ENCODE assay signal across 8 mouse cellular contexts in the genomic region with DNA sequence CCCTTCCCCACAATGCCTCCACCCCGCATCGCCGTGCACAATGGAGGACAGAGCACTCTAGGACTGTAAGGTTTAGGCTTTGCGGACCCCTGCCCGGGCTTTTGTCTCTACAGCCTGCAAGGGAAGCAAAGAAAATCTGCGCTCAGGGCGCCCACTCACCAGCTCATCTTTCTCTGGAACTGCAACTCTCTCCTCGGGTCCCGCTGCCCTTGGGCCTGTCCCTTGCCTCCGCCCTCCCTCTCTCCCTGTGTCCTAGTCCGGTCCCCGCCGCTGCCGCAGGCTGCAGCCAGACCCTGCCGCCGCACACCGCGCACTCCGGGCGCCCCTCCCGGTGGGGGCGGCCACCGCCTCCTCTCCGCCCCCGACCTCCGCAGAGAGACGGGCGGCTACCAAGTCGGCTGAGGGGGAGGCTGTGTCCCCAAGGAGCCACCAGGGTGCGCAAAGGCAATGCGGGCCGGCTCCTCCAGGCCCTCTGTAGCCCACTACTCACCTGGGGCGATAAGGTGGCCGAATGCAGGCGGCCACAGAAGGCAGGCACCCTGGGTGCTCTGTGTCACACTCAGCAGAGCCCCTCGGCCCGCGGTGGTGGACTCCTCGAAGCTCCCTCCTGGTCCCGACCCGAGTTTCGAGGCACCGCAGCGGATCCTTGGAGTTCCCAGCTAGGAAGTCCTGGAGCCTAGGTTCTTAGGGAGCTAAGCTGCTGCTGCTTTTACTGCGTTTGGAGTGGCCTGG.
DNase-seq lines count a peak whose midpoint lies in the region; ATAC-seq and TF ChIP-seq lines count a peak whose summit lies in the region.

No protein-coding gene starts in this region.

- peak overlapping the region; percentile 69 to 76 for H3K4me3 ChIP-seq in ES-E14 (ENCODE audit: insufficient read depth in 1 of 2, low read depth in 1 of 2, low read length in 2 of 2, poor library complexity in 1 of 2, severe bottlenecking in 1 of 2)
- peak overlapping the region; percentile 100 for H3K4me3 ChIP-seq in lung, adult 2 months (replicated peaks; ENCODE audit: extremely low read depth, low read depth, low read length)
- peak overlapping the region; percentile 58 for H3K4me3 ChIP-seq in olfactory bulb, adult 2 months (ENCODE audit: insufficient read depth, low read depth, low read length)

- H3K27ac ChIP-seq in ES-E14 (ENCODE audit: insufficient read depth, low read depth, low read length, poor library complexity, severe bottlenecking) = no peak overlapping the region
- H3K27ac ChIP-seq in olfactory bulb, adult 2 months (ENCODE audit: insufficient read depth, low read depth, low read length) = no peak overlapping the region

- peak; percentile 60 for DNase-seq in ES-E14 (ENCODE audit: low read depth, low spot score)
- peak; percentile 39 for DNase-seq in cerebellum, adult 8-10 months
- peak; percentile 24 to 49 for DNase-seq in frontal cortex, adult 2 months (ENCODE audit: extremely low spot score in 1 of 2, low spot score in 1 of 2)
- DNase-seq in layer of hippocampus, adult 8-10 months (ENCODE audit: low spot score in 2 of 2) = peak; percentile 28 to 46
- peak; percentile 93 for DNase-seq in lung, adult 2 months
- peak; percentile 50 for DNase-seq in thymus, postnatal 25 days

- H3K36me3 ChIP-seq in ES-E14 (ENCODE audit: control insufficient read depth, insufficient read depth, low read length, poor library complexity, severe bottlenecking) = no peaks in the 10 kb centered on the region

- H3K4me1 ChIP-seq in ES-E14 (ENCODE audit: control insufficient read depth in 2 of 2, insufficient read depth in 2 of 2, low read length in 2 of 2, poor library complexity in 1 of 2) = no peaks in the 10 kb centered on the region
- peaks cover 16% of the 10 kb centered on the region for H3K4me1 ChIP-seq in lung, adult 2 months (ENCODE audit: control insufficient read depth, insufficient read depth, low read length)
- H3K4me1 ChIP-seq in olfactory bulb, adult 2 months (ENCODE audit: control insufficient read depth, insufficient read depth, low read length) = peaks cover 10% of the 10 kb centered on the region

- TF ChIP-seq CTCF in lung, adult 2 months (IDR thresholded peaks at IDR 0.05; ENCODE audit: insufficient read depth, low read length) = peak; percentile 42; the same call in 1 of the 2 replicates
- TF ChIP-seq CTCF in olfactory bulb, adult 2 months (IDR thresholded peaks at IDR 0.05; ENCODE audit: insufficient read depth, low read depth, low read length) = 0 out of 2 replicates have a peak, but pooled peaks have one; percentile 27

- H3K9me3 ChIP-seq in ES-E14 (ENCODE audit: control insufficient read depth, insufficient read depth, low read depth, low read length) = no peaks in the 10 kb centered on the region

- peak; percentile 87 to 89 for ATAC-seq in hematopoietic stem cell, adult 5-6 weeks (replicated peaks in 1 of 2; ENCODE audit: insufficient read depth in 1 of 2, low FRiP score in 2 of 2, low TSS enrichment in 1 of 2, low read depth in 1 of 2, poor library complexity in 2 of 2, severe bottlenecking in 2 of 2)

- in situ Hi-C loops in ES-E14 (cut with MboI; ENCODE audit: low sequenced_read_pairs in 2 of 2, unreplicated experiment in 2 of 2) = no loop called here

- peak; percentile 82; the same call in 1 of the 2 replicates for TF ChIP-seq POLR2A in lung, adult 2 months (IDR thresholded peaks at IDR 0.05; ENCODE audit: borderline replicate concordance, extremely low read depth, low read depth, low read length)
- TF ChIP-seq POLR2A in olfactory bulb, adult 2 months (IDR thresholded peaks at IDR 0.05; ENCODE audit: insufficient read depth, low read depth, low read length) = peak; percentile 45

- H3K9ac ChIP-seq in ES-E14 (ENCODE audit: insufficient read depth, low read depth, low read length, poor library complexity, severe bottlenecking) = peak overlapping the region; percentile 69

- WGBS in lung, adult 2 months = 1% methylated on average over 45 of the region's 45 CpGs
- 2% methylated on average over 45 of the region's 45 CpGs for WGBS in olfactory bulb, adult 2 months

TF ChIP-seq in ES-E14, 5 proteins besides CTCF, POLR2A, EP300 and RAD21:
- TF ChIP-seq ZC3H11A (IDR thresholded peaks at IDR 0.05; ENCODE audit: borderline replicate concordance, low read depth, low read length) (no peak), CHD2 (IDR thresholded peaks at IDR 0.05; ENCODE audit: low read depth, low read length) (no peak), HCFC1 (IDR thresholded peaks at IDR 0.05; ENCODE audit: borderline replicate concordance, insufficient read depth, low read length) (no peak), MAFK (IDR thresholded peaks at IDR 0.05; ENCODE audit: insufficient read depth, low read depth, low read length) (no peak), ZNF384 (IDR thresholded peaks at IDR 0.05; ENCODE audit: low read depth, low read length) (no peak)

Comparison
In these comparisons a context has a peak if more than half of its experiments do, and no peak if none do; other contexts are left out.
1. DNase-seq: peak in every context shown above with its lines; median percentile 93 in lung, adult 2 months; 60 in ES-E14; 50 in thymus, postnatal 25 days; 39 in cerebellum, adult 8-10 months; 37 in layer of hippocampus, adult 8-10 months; 36 in frontal cortex, adult 2 months.